Comparison of ENCODE assay signal across 22 mouse cellular contexts in the genomic region with DNA sequence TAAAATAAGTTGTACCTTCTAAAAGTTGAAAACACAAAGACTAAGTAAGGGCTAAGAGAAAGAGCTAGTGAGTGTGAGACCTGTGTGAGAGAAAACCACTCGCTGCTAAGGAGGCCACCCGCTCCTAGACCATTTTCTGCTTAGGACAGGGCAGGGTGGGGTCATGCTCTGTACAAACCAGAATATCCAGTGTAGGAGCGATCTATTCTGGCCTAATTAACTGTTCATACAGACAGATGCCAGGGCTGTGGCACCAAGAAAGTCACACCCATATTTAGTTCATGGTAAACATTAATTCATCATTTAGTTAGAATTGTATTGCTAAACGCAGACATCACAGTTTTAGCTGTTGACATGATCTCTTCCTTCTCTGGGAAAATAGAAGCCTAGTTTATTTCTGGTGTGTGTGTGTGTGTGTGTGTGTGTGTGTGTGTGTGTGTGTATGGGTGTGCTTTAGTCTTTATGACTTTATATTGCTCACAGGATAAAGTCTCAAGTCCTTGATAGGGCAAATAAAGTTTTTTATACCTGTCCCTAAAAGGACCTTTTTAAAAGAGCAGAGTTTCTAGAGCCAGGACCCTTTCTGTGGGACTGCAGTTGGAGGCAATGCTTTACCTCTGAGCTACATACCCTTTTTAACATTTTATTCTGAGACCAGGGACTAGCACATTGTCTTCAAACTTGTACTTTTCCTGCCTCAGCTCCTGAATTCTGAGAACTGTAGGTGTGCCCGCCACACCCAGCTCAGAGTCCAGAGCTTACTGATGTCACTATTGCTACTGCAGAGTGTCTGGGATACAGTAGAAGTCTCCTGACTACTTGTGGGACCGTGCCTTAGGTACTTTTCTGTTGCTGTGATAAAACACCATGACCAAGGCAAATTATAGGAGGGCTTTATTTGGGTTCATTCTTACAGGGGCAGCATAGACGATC. TPM values are rescaled to one million over a fixed set of nuclear protein-coding genes. Genes with fewer than 3 reads are reported as not detected.
DNase-seq lines count a peak whose midpoint lies in the region; ATAC-seq and TF ChIP-seq lines count a peak whose summit lies in the region.
"Had no signal": no experiment of that assay in that cellular context is flagged by ENCODE, and none has a peak within 500 bp of the region (broad histone marks: within the 10 kb centered on the region; RNA-seq: fewer than 3 reads in every experiment).

No protein-coding gene starts in this region.

- no peaks in the 10 kb centered on the region for H3K27me3 ChIP-seq in limb, embryonic 15.5 days
- H3K27me3 ChIP-seq in limb, embryonic 10.5 days (ENCODE audit: low read depth, poor library complexity, severe bottlenecking): no peaks in the 10 kb centered on the region
- H3K27me3 ChIP-seq in liver, postnatal 0 days (ENCODE audit: insufficient read depth, low read length): no peaks in the 10 kb centered on the region
- no peaks in the 10 kb centered on the region for H3K27me3 ChIP-seq in forebrain, embryonic 10.5 days (ENCODE audit: poor library complexity, severe bottlenecking)
- H3K27me3 ChIP-seq: forebrain, embryonic 12.5 days; heart, embryonic 12.5 days; lung, embryonic 15.5 days; midbrain, embryonic 13.5 days had no signal

- no peak for DNase-seq in limb, embryonic 10.5 days (ENCODE audit: low spot score)
- peak; percentile 88 for DNase-seq in large intestine, adult 2 months (ENCODE audit: low read depth, low spot score)
- DNase-seq in liver, postnatal 0 days: no peak
- DNase-seq in adrenal gland, postnatal 4 days (ENCODE audit: low spot score in 2 of 2): no peak
- DNase-seq in forebrain, embryonic 10.5 days (ENCODE audit: extremely low spot score, low spot score): no peak
- DNase-seq: adrenal gland, postnatal 10 days; B cell, adult 2 months; cerebellum, postnatal 10 days; gastrocnemius, postnatal 25 days; heart, postnatal 36 days; thymus, postnatal 4 days had no signal

- H3K36me3 ChIP-seq in limb, embryonic 15.5 days: peaks cover 44% of the 10 kb centered on the region
- H3K36me3 ChIP-seq in limb, embryonic 10.5 days: peaks cover 61% of the 10 kb centered on the region
- H3K36me3 ChIP-seq in liver, postnatal 0 days (replicated peaks; ENCODE audit: insufficient read depth, low read length): peaks cover 27% of the 10 kb centered on the region
- H3K36me3 ChIP-seq in forebrain, embryonic 10.5 days (replicated peaks): peaks cover 58% of the 10 kb centered on the region

- no peak for TF ChIP-seq EP300 in liver, postnatal 0 days (IDR thresholded peaks at IDR 0.05; ENCODE audit: low read depth)

- H3K4me1 ChIP-seq in limb, embryonic 15.5 days: 0 out of 2 replicates have a peak, but pooled peaks cover 3% of the 10 kb centered on the region
- no peaks in the 10 kb centered on the region; the same call in 1 of the 2 replicates for H3K4me1 ChIP-seq in limb, embryonic 10.5 days
- H3K4me1 ChIP-seq in liver, postnatal 0 days (ENCODE audit: insufficient read depth): 0 out of 2 replicates have a peak, but pooled peaks cover 2% of the 10 kb centered on the region
- H3K4me1 ChIP-seq in forebrain, embryonic 10.5 days: peaks cover 1% of the 10 kb centered on the region; the same call in 1 of the 2 replicates
- H3K4me1 ChIP-seq: forebrain, embryonic 12.5 days; lung, embryonic 15.5 days; midbrain, embryonic 13.5 days had no signal

- no peak for ATAC-seq in limb, embryonic 15.5 days (ENCODE audit: insufficient number of reproducible peaks, low FRiP score, low TSS enrichment, low read depth)
- ATAC-seq in liver, postnatal 0 days: peak; percentile 55
- no peak for ATAC-seq in inflammation-experienced regulatory T-cells, adult 6 months
- ATAC-seq: hindbrain, embryonic 16.5 days; midbrain, embryonic 13.5 days had no signal

- H3K4me3 ChIP-seq in limb, embryonic 15.5 days: no peak overlapping the region
- no peak overlapping the region for H3K4me3 ChIP-seq in limb, embryonic 10.5 days
- no peak overlapping the region for H3K4me3 ChIP-seq in liver, postnatal 0 days (ENCODE audit: low read depth, low read length)
- H3K4me3 ChIP-seq in forebrain, embryonic 10.5 days: no peak overlapping the region
- H3K4me3 ChIP-seq: forebrain, embryonic 12.5 days; heart, embryonic 12.5 days; lung, embryonic 15.5 days; midbrain, embryonic 13.5 days; myocyte had no signal

- no peak overlapping the region for H3K4me2 ChIP-seq in limb, embryonic 15.5 days
- H3K4me2 ChIP-seq in liver, postnatal 0 days (ENCODE audit: low read depth, low read length): no peak overlapping the region
- H3K4me2 ChIP-seq: forebrain, embryonic 12.5 days; heart, embryonic 12.5 days; lung, embryonic 15.5 days; midbrain, embryonic 13.5 days had no signal

- H3K9me3 ChIP-seq in limb, embryonic 15.5 days: no peaks in the 10 kb centered on the region
- H3K9me3 ChIP-seq in limb, embryonic 10.5 days (replicated peaks): no peaks in the 10 kb centered on the region
- no peaks in the 10 kb centered on the region for H3K9me3 ChIP-seq in liver, postnatal 0 days (ENCODE audit: low read length)
- H3K9me3 ChIP-seq in forebrain, embryonic 10.5 days: no peaks in the 10 kb centered on the region
- H3K9me3 ChIP-seq: forebrain, embryonic 12.5 days; heart, embryonic 12.5 days; lung, embryonic 15.5 days; midbrain, embryonic 13.5 days had no signal

- no peak for TF ChIP-seq CTCF in liver, postnatal 0 days (IDR thresholded peaks at IDR 0.05; ENCODE audit: low read depth)

- H3K9ac ChIP-seq in limb, embryonic 15.5 days: no peak overlapping the region
- no peak overlapping the region for H3K9ac ChIP-seq in liver, postnatal 0 days (replicated peaks)
- H3K9ac ChIP-seq: forebrain, embryonic 12.5 days; heart, embryonic 12.5 days; lung, embryonic 15.5 days; midbrain, embryonic 13.5 days had no signal

- peak overlapping the region; percentile 17; the same call in 1 of the 2 replicates for H3K27ac ChIP-seq in limb, embryonic 15.5 days
- no peak overlapping the region for H3K27ac ChIP-seq in limb, embryonic 10.5 days
- no peak overlapping the region for H3K27ac ChIP-seq in liver, postnatal 0 days (ENCODE audit: low read depth)
- no peak overlapping the region for H3K27ac ChIP-seq in forebrain, embryonic 10.5 days
- H3K27ac ChIP-seq: forebrain, embryonic 12.5 days; lung, embryonic 15.5 days; macrophage; midbrain, embryonic 13.5 days had no signal

- WGBS in limb, embryonic 15.5 days: 83% methylated on average over 7 of the region's 7 CpGs
- WGBS in limb, embryonic 10.5 days: 88% methylated on average over 7 of the region's 7 CpGs
- WGBS in large intestine, adult 2 months: 28% methylated on average over 7 of the region's 7 CpGs
- WGBS in liver, postnatal 0 days (ENCODE audit: insufficient replicate concordance): 80% methylated on average over 7 of the region's 7 CpGs
- 91% methylated on average over 7 of the region's 7 CpGs for WGBS in forebrain, embryonic 10.5 days

RNA-seq across cellular contexts. Expression of a gene that starts 20.5 kb away (rescaled TPM):
- polyA plus RNA-seq in limb, embryonic 15.5 days (2015; fragmentation: Nextera tagmentation; extraction: Ambion mirVana): 85.6 and 86.0 TPM in 2 replicates
- polyA plus RNA-seq in limb, embryonic 10.5 days (2016; fragmentation: Nextera tagmentation; extraction: Ambion mirVana): 59.8 and 60.9 TPM in 2 replicates
- polyA plus RNA-seq in large intestine, adult 2 months (2012; rRNA removed): 60.3 and 62.2 TPM in 2 replicates
- 18.2 and 18.6 TPM in 2 replicates for polyA plus RNA-seq in liver, postnatal 0 days (2015; fragmentation: Nextera tagmentation; extraction: Ambion mirVana)
- polyA plus RNA-seq in inflammation-experienced regulatory T-cells, adult 6 months (2017; shearing (Covaris generic)): 100 to 1,000 TPM in 2 of 3 experiments, 10 to 100 TPM in 1; 88.9 to 115 (median 110) TPM
- total RNA-seq in adrenal gland, postnatal 4 days (2021): 10 to 100 TPM; 67.4 to 68.4 TPM
- polyA plus RNA-seq in forebrain, embryonic 10.5 days (2016; fragmentation: Nextera tagmentation; extraction: Ambion mirVana): 58.2 and 60.5 TPM in 2 replicates

RNA-seq across cellular contexts. Expression of a gene that starts 55.0 kb away (rescaled TPM):
- polyA plus RNA-seq in limb, embryonic 15.5 days (2015; fragmentation: Nextera tagmentation; extraction: Ambion mirVana): 4.9 and 5.9 TPM in 2 replicates
- 0.11 TPM in 2 replicates for polyA plus RNA-seq in limb, embryonic 10.5 days (2016; fragmentation: Nextera tagmentation; extraction: Ambion mirVana)
- 2.5 and 7.3 TPM in 2 replicates for polyA plus RNA-seq in large intestine, adult 2 months (2012; rRNA removed)
- polyA plus RNA-seq in liver, postnatal 0 days (2015; fragmentation: Nextera tagmentation; extraction: Ambion mirVana): 0.15 and 0.28 TPM in 2 replicates
- not detected for polyA plus RNA-seq in inflammation-experienced regulatory T-cells, adult 6 months (2017; shearing (Covaris generic))
- 1 to 10 TPM; 2.8 to 6.0 TPM for total RNA-seq in adrenal gland, postnatal 4 days (2021)
- 0.07 TPM in 2 replicates for polyA plus RNA-seq in forebrain, embryonic 10.5 days (2016; fragmentation: Nextera tagmentation; extraction: Ambion mirVana)
- total RNA-seq: neutrophil, adult 5-6 weeks had no signal
- polyA plus RNA-seq: limb, embryonic 11.5 days; macrophage had no signal
